Mouse (Mus musculus) myocyte (in vitro differentiated cells): ENCODE data around the gene Birc2. TPM values are rescaled to one million over a fixed set of nuclear protein-coding genes. Genes with fewer than 3 reads are reported as not detected.
"Not testable (repeated sequence)": the region's sequence is repeated elsewhere in the genome, so short reads cannot be mapped to it uniquely, and the experiment has no call there.

Experiments used
- H3K27me3 ChIP-seq: one replicate; pipeline ENCODE4 v1.6.1; 2011; ENCODE audit not compliant: control insufficient read depth, insufficient read depth, insufficient read length
- H3K36me3 ChIP-seq: one replicate; pipeline ENCODE4 v1.6.1; 2011; ENCODE audit not compliant: control insufficient read depth, insufficient read depth
- H3K4me2 ChIP-seq: one replicate; pipeline ENCODE4 v1.6.1; 2011; ENCODE audit warnings: low read depth, control low read depth
- H3K4me3 ChIP-seq: one replicate; pipeline ENCODE4 v1.5.1; 2011; ENCODE audit warnings: mild to moderate bottlenecking, control low read depth, moderate library complexity
- H3K79me2 ChIP-seq: one replicate; pipeline ENCODE4 v1.6.1; 2011; ENCODE audit not compliant: control insufficient read depth, insufficient read depth
- H3ac ChIP-seq: one replicate; pipeline ENCODE4 v1.6.1; 2011; ENCODE audit not compliant: control insufficient read depth, insufficient read length
- CEBPB ChIP-seq: IDR thresholded peaks from 2 replicates; pipeline ENCODE4 v1.6.1; 2011; ENCODE audit warnings: mild to moderate bottlenecking, moderate library complexity; ENCODE audit not compliant: poor library complexity, insufficient read depth, severe bottlenecking
- E2F4 ChIP-seq: IDR thresholded peaks from one replicate; pipeline ENCODE4 v1.6.1; 2011; ENCODE audit warnings: mild to moderate bottlenecking, control low read depth, moderate library complexity; ENCODE audit not compliant: insufficient read depth
- MAX ChIP-seq: IDR thresholded peaks from one replicate; pipeline ENCODE4 v1.6.1; 2011; ENCODE audit warnings: low read depth, mild to moderate bottlenecking, control low read depth
- MYOD1 ChIP-seq, 3 experiments: IDR thresholded peaks; one replicate each; pipeline ENCODE4 v1.6.1; 2011; ENCODE audit warnings: control low read depth in 2 of 3, low read depth in 2 of 3, mild to moderate bottlenecking in 2 of 3, moderate library complexity in 1 of 3; ENCODE audit not compliant: insufficient read length in 2 of 3, control insufficient read depth in 1 of 3
- MYOG ChIP-seq, 3 experiments: IDR thresholded peaks; one replicate each; pipeline ENCODE4 v1.6.1; 2011; ENCODE audit warnings: control low read depth in 2 of 3, low read depth in 2 of 3, mild to moderate bottlenecking in 2 of 3; ENCODE audit not compliant: insufficient read length in 2 of 3, control insufficient read depth in 1 of 3, insufficient read depth in 1 of 3
- POLR2A ChIP-seq: IDR thresholded peaks from one replicate; pipeline ENCODE4 v1.6.1; 2011; ENCODE audit warnings: low read depth, mild to moderate bottlenecking, control low read depth, moderate library complexity; ENCODE audit not compliant: insufficient read length
- POLR2AphosphoS2 ChIP-seq: IDR thresholded peaks from one replicate; pipeline ENCODE4 v1.6.1; 2011; ENCODE audit warnings: low read depth, control low read depth; ENCODE audit not compliant: insufficient read length
- REST ChIP-seq: IDR thresholded peaks from one replicate; pipeline ENCODE4 v1.6.1; 2011; ENCODE audit warnings: mild to moderate bottlenecking, control low read depth, moderate library complexity; ENCODE audit not compliant: insufficient read depth, insufficient read length
- SRF ChIP-seq: IDR thresholded peaks from one replicate; pipeline ENCODE4 v1.6.1; 2011; ENCODE audit warnings: low read depth; ENCODE audit not compliant: control insufficient read depth, insufficient read length
- TCF12 ChIP-seq: IDR thresholded peaks from one replicate; pipeline ENCODE4 v1.6.1; 2011; ENCODE audit warnings: mild to moderate bottlenecking, control low read depth; ENCODE audit not compliant: poor library complexity, insufficient read depth, severe bottlenecking
- TCF3 ChIP-seq: IDR thresholded peaks from one replicate; pipeline ENCODE4 v1.6.1; 2011; ENCODE audit warnings: low read depth, control low read depth; ENCODE audit not compliant: insufficient read length
- USF1 ChIP-seq: IDR thresholded peaks from one replicate; pipeline ENCODE4 v1.6.1; 2011; ENCODE audit warnings: low read depth, mild to moderate bottlenecking, control low read depth, moderate library complexity
- polyA plus RNA-seq: library from polyadenylated mRNA; unstranded; fragments of >200 nt; fragmentation: generic; extraction: Trizol; gene quantifications from one replicate; pipeline ENCODE4 v1.2.1, GENCODE M21; 2012; ENCODE audit warnings: missing spikeins

Birc2 gene
- polyA plus RNA-seq, 1 experiment: 6.3 TPM

DNA sequence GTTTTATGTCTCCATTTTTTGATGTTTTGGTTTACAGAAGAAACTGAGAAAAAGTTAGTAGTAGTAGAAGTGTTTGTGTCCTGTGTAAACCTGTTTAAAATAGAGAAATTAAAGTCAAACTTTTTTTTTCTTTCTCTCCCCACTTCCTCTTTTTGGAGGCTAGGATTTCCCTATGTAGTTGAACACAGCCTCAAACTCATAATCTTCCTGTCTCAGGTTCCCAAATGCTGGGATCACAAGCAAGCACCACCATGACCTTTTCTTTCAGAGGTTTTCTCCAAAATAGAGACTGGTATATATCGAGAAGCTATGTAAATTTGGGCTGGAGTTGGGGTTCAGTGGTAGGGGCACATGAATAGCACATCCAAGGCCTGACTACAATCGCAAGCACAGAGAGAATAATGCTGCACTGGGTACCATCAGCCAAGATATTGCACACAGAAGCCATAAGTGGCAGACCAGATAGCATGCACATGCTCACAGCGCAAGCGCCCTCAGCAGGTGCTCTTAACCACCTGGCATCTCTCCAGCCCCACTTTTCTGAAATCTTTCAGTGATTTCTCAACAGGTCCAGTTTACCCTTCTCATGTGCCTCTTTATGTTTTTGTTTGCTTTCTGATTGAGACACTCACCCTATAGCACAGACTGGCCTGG, 32.1 kb upstream of the Birc2 start:
- Histone ChIP-seq H3K4me2 (no peak overlapping the region), H3K79me2 (no peaks in the 10 kb centered on the region), H3K36me3 (no peaks in the 10 kb centered on the region), H3K4me3 (no peak overlapping the region), H3K27me3 (no peaks in the 10 kb centered on the region), H3ac (no peak overlapping the region)
- TF ChIP-seq MYOD1 (IDR thresholded peaks at IDR 0.05; ENCODE audit: control insufficient read depth in 1 of 3, insufficient read length in 2 of 3, low read depth in 2 of 3): no peak
- TF ChIP-seq SRF: no peak
- no peak for TF ChIP-seq CEBPB
- TF ChIP-seq TCF12: no peak

DNA sequence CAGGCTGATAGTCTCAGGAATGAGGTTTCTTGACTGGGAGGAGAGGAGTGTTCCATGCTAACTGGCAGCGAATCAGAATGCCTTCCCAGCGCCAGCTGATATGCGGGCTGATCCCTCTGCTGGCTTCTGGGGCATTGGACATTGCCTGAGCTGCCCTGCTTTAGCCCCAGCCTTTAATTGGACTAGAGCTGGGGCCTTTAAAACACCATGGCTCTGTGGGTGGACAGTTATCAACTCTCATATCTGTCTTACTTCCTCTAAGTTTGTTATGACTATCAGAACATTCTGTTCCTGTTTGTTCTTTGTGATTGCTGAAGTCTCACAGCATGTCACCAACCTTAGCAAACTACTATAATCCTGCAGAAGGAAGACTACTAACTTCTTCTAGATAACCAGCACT, 31.1 kb upstream of the Birc2 start:
- no peaks in the 10 kb centered on the region for H3K79me2 ChIP-seq
- no peak for TF ChIP-seq E2F4
- no peak for TF ChIP-seq MYOD1 (IDR thresholded peaks at IDR 0.05; ENCODE audit: control insufficient read depth in 1 of 3, insufficient read length in 2 of 3, low read depth in 2 of 3)
- H3ac ChIP-seq: no peak overlapping the region
- no peak overlapping the region for H3K4me2 ChIP-seq
- no peaks in the 10 kb centered on the region for H3K27me3 ChIP-seq
- no peaks in the 10 kb centered on the region for H3K36me3 ChIP-seq
- no peak overlapping the region for H3K4me3 ChIP-seq

DNA sequence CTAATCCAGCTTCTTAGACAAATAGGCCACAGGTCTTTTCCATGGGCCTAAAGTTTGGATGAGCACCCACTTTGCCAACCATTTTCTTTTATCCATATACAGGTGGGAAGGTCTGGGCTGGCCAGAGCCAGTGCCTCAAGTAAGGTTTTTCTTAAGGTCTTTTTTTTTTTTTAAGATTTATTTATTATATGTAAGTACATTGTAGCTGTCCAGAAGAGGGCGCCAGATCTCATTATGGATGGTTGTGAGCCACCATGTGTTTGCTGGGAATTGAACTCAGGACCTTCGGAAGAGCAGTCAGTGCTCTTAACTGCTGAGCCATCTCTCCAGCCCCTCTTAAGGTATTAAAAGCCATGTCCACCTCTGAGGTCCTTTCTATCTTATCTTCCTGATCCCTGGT, 30.1 kb upstream of the Birc2 start:
- H3K4me2 ChIP-seq, H3K36me3 ChIP-seq, H3K79me2 ChIP-seq, H3K4me3 ChIP-seq, H3K27me3 ChIP-seq, H3ac ChIP-seq: not testable (repeated sequence)

- H3K36me3 ChIP-seq: no peaks in the 10 kb centered on the region
- H3K79me2 ChIP-seq: no peaks in the 10 kb centered on the region
- no peaks in the 10 kb centered on the region for H3K27me3 ChIP-seq
- no peak overlapping the region for H3K4me2 ChIP-seq
- TF ChIP-seq MAX (no peak), CEBPB (no peak), SRF (no peak), TCF12 (no peak), REST (no peak), TCF3 (no peak), POLR2AphosphoS2 (no peak)
- no peak overlapping the region for H3K4me3 ChIP-seq
- no peak overlapping the region for H3ac ChIP-seq
Measured at GRCm38 (mm10) chr9:7860976-7861375, 24.1 kb upstream of the Birc2 start.

GRCm38 (mm10) chr9:7855912-7856311, 19.0 kb upstream of the Birc2 start:
- Histone ChIP-seq H3K79me2 (no peaks in the 10 kb centered on the region), H3K4me3 (no peak overlapping the region), H3K4me2 (no peak overlapping the region), H3ac (no peak overlapping the region), H3K27me3 (no peaks in the 10 kb centered on the region), H3K36me3 (no peaks in the 10 kb centered on the region)
- TF ChIP-seq USF1: no peak
- TF ChIP-seq MYOD1 (IDR thresholded peaks at IDR 0.05; ENCODE audit: control insufficient read depth in 1 of 3, insufficient read length in 2 of 3, low read depth in 2 of 3): no peak
- no peak for TF ChIP-seq CEBPB
- no peak for TF ChIP-seq POLR2AphosphoS2
- TF ChIP-seq REST: no peak
- TF ChIP-seq MAX: no peak
- no peak for TF ChIP-seq TCF3
- TF ChIP-seq POLR2A: no peak

DNA sequence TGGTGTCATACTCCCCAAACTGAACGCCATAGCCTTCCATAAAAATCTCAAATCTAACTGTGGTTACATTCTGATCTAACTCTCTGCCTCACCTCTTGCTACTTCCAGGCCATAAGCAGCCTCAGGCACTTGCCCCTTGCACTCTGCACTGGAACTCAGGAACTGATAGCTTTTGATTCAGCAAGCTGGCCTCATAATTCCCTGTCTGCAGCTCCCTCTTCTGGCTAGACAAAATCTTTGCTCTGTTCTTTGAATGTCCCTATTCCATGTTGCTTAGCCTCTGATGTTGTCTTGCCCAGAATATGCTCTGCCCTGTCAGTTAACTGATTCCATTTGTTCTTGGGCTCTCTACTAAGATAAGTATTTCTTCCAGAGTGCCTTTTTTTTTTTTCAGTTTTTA, 18.5 kb upstream of the Birc2 start:
- Histone ChIP-seq H3K27me3 (no peaks in the 10 kb centered on the region), H3K4me2 (no peak overlapping the region), H3K36me3 (no peaks in the 10 kb centered on the region), H3K79me2 (no peaks in the 10 kb centered on the region), H3K4me3 (no peak overlapping the region), H3ac (no peak overlapping the region)
- TF ChIP-seq REST (no peak), TCF3 (no peak), MYOG (IDR thresholded peaks at IDR 0.05; ENCODE audit: control insufficient read depth in 1 of 3, insufficient read depth in 1 of 3, insufficient read length in 2 of 3, low read depth in 2 of 3) (no peak), CEBPB (no peak), POLR2AphosphoS2 (no peak), TCF12 (no peak), SRF (no peak), USF1 (no peak), POLR2A (no peak), MAX (no peak), E2F4 (no peak), MYOD1 (IDR thresholded peaks at IDR 0.05; ENCODE audit: control insufficient read depth in 1 of 3, insufficient read length in 2 of 3, low read depth in 2 of 3) (no peak)

DNA sequence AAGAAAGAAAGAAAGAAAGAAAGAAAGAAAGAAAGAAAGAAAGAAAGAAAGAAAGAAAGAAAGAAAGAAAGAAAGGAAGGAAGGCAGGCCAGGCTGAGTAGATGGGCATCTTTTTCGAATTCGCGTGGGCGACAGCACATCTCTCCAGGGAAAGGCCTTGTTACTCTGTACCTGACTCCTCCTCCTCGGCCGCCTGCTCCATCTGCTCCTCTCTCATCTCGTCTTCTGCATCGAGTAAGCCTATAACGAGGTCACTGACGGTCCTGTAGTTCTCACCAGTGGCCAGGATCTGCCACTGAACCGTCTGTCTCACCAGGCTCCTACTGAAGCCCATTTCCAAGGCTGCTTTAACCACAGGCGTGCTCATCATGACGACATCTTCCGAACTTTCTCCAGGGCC, 17.3 kb upstream of the Birc2 start:
- not testable (repeated sequence) for H3K27me3 ChIP-seq, H3K4me3 ChIP-seq, H3ac ChIP-seq, H3K36me3 ChIP-seq, H3K79me2 ChIP-seq, H3K4me2 ChIP-seq
